Mouse (Mus musculus) intestine, embryonic 15.5 days (tissue): ENCODE data around the gene Gm37240. TPM values are rescaled to one million over a fixed set of nuclear protein-coding genes. Genes with fewer than 3 reads are reported as not detected.

Experiments used
- ATAC-seq: fragments of 200-750 bp; cut with Nextera tagmentation; 2 replicates; pipeline ENCODE4 v1.8.0; 2017; ENCODE audit warnings: moderate TSS enrichment, moderate library complexity
- H3K27ac ChIP-seq: fragments of 300-500 bp; sonication (generic); 2 replicates; pipeline ENCODE4 v1.5.1; 2015; ENCODE audit warnings: mild to moderate bottlenecking, inconsistent platforms
- H3K27me3 ChIP-seq: fragments of 300-500 bp; sonication (generic); replicated peaks from 2 replicates; pipeline ENCODE4 v1.6.1; 2015; ENCODE audit warnings: inconsistent platforms
- H3K36me3 ChIP-seq: fragments of 300-500 bp; sonication (generic); 2 replicates; pipeline ENCODE4 v1.6.1; 2015; ENCODE audit warnings: inconsistent platforms
- H3K4me1 ChIP-seq: fragments of 300-500 bp; sonication (generic); replicated peaks from 2 replicates; pipeline ENCODE4 v1.6.1; 2015; ENCODE audit warnings: inconsistent platforms
- H3K4me2 ChIP-seq: fragments of 300-500 bp; sonication (generic); replicated peaks from 2 replicates; pipeline ENCODE4 v1.6.1; 2015; ENCODE audit warnings: mild to moderate bottlenecking, inconsistent platforms
- H3K4me3 ChIP-seq: fragments of 300-500 bp; sonication (generic); replicated peaks from 2 replicates; pipeline ENCODE4 v1.5.1; 2015; ENCODE audit warnings: inconsistent platforms
- H3K9ac ChIP-seq: fragments of 300-500 bp; sonication (generic); 2 replicates; pipeline ENCODE4 v1.6.1; 2015; ENCODE audit warnings: inconsistent platforms
- H3K9me3 ChIP-seq: fragments of 300-500 bp; sonication (generic); 2 replicates; pipeline ENCODE4 v1.6.1; 2016; ENCODE audit warnings: inconsistent platforms
- WGBS: fragments of 180-500 bp; shearing (Covaris S2); methylation state at CpG from one replicate; pipeline ENCODE4 v1.1.7; 2015; 5-methylcytosine and 5-hydroxymethylcytosine counted together
- polyA plus RNA-seq: library from polyadenylated mRNA; unstranded; fragments of >200 nt; fragmentation: Nextera tagmentation; extraction: Ambion mirVana; gene quantifications from 2 replicates; pipeline ENCODE4 v1.2.1, GENCODE M21; 2015

Gene Gm37240
- polyA plus RNA-seq, 1 experiment from 2014 or later, result 6.5 TPM

GRCm38 (mm10) chr3:85201785-85202184 lies 685.5 kb downstream of the Gm37240 start:
- no peak overlapping the region for H3K9ac ChIP-seq
- no peaks in the 10 kb centered on the region for H3K4me1 ChIP-seq
- H3K27ac ChIP-seq, result no peak overlapping the region
- no peaks in the 10 kb centered on the region for H3K36me3 ChIP-seq
- 79% methylated on average over 4 of the region's 4 CpGs for WGBS
- H3K27me3 ChIP-seq, result no peaks in the 10 kb centered on the region
- no peak overlapping the region for H3K4me3 ChIP-seq
- no peak overlapping the region for H3K4me2 ChIP-seq
- no peaks in the 10 kb centered on the region for H3K9me3 ChIP-seq
- ATAC-seq, result no peak

GRCm38 (mm10) chr3:85198496-85198895 lies 688.8 kb downstream of the Gm37240 start:
- no peaks in the 10 kb centered on the region for H3K9me3 ChIP-seq
- no peaks in the 10 kb centered on the region for H3K36me3 ChIP-seq
- H3K9ac ChIP-seq, result no peak overlapping the region
- no peaks in the 10 kb centered on the region for H3K27me3 ChIP-seq
- ATAC-seq, result no peak
- 85% methylated on average over 3 of the region's 3 CpGs for WGBS
- H3K4me3 ChIP-seq, result no peak overlapping the region
- no peaks in the 10 kb centered on the region for H3K4me1 ChIP-seq
- no peak overlapping the region for H3K27ac ChIP-seq
- no peak overlapping the region for H3K4me2 ChIP-seq

- 71% methylated on average over 6 of the region's 6 CpGs for WGBS
- H3K4me1 ChIP-seq, result no peaks in the 10 kb centered on the region
- H3K4me3 ChIP-seq, result no peak overlapping the region
- H3K4me2 ChIP-seq, result no peak overlapping the region
- peak; percentile 58 for ATAC-seq
- H3K27me3 ChIP-seq, result no peaks in the 10 kb centered on the region
- no peaks in the 10 kb centered on the region for H3K9me3 ChIP-seq
- H3K9ac ChIP-seq, result no peak overlapping the region
- H3K36me3 ChIP-seq, result no peaks in the 10 kb centered on the region
- H3K27ac ChIP-seq, result no peak overlapping the region
These were observed 690.2 kb downstream of the Gm37240 start for GRCm38 (mm10) chr3:85197148-85197547.

DNA sequence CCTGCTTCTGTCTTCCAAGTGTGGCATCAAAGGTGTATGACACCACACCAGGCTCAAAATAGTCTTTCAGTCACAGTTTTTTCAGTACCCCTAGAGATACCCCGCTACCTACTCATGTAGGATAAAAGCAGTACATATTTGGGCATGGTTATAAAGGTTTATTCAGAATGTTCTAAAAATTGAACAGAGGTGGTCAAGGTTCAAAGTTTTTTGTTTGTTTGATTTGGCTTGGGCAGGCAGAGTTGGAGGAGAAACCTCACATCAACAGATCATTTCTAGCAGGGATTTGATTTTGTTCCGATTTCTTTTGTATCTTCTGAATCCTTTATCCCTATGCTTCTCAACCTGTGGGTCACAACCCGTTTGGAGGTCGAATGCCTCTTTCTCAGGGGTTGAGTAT lies 690.7 kb downstream of the Gm37240 start:
- Histone ChIP-seq H3K9ac (no peak overlapping the region), H3K27ac (no peak overlapping the region), H3K36me3 (no peaks in the 10 kb centered on the region), H3K4me3 (no peak overlapping the region), H3K4me2 (no peak overlapping the region), H3K9me3 (no peaks in the 10 kb centered on the region), H3K27me3 (no peaks in the 10 kb centered on the region), H3K4me1 (no peaks in the 10 kb centered on the region)
- ATAC-seq, result no peak
- 85% methylated on average over 4 of the region's 4 CpGs for WGBS

DNA sequence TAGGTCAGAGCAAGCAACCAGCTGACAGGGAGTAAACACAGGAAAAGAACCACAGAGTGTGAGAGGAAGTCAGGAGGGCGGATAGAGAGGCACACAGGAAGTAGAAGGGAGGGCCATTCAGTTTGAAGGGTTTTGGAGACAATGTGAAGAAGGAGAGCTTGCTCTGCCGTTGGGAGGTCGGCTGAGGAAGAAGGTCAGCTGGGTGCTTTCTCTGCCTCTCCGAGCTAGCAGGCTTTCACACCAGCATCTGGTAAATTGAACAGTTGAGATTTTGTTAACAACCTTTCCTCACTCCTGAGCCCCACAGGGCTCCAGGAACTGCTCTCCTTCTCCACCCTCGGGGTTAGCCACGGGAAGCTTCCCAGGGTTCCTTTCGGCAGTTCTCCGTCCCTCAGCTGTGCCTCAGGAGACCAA lies 692.2 kb downstream of the Gm37240 start:
- Histone ChIP-seq H3K4me1 (no peaks in the 10 kb centered on the region), H3K4me3 (0 out of 2 replicates have a peak overlapping the region, but pooled peaks have one; percentile 5)
- WGBS, result 62% methylated on average over 8 of the region's 8 CpGs

GRCm38 (mm10) chr3:85189791-85190190 lies 697.5 kb downstream of the Gm37240 start:
- Histone ChIP-seq H3K9ac (no peak overlapping the region), H3K4me1 (peaks cover 10% of the 10 kb centered on the region), H3K9me3 (no peaks in the 10 kb centered on the region), H3K27me3 (no peaks in the 10 kb centered on the region), H3K4me3 (no peak overlapping the region), H3K27ac (no peak overlapping the region), H3K36me3 (no peaks in the 10 kb centered on the region), H3K4me2 (no peak overlapping the region)
- no peak for ATAC-seq
- 51% methylated on average over 8 of the region's 8 CpGs for WGBS

More for the DNA sequence above, 692.2 kb downstream of the Gm37240 start:
- Histone ChIP-seq H3K9ac (no peak overlapping the region), H3K27me3 (no peaks in the 10 kb centered on the region), H3K27ac (no peak overlapping the region), H3K36me3 (no peaks in the 10 kb centered on the region), H3K4me2 (peak overlapping the region; percentile 20; the same call in 1 of the 2 replicates), H3K9me3 (no peaks in the 10 kb centered on the region)
- ATAC-seq, result no peak

DNA sequence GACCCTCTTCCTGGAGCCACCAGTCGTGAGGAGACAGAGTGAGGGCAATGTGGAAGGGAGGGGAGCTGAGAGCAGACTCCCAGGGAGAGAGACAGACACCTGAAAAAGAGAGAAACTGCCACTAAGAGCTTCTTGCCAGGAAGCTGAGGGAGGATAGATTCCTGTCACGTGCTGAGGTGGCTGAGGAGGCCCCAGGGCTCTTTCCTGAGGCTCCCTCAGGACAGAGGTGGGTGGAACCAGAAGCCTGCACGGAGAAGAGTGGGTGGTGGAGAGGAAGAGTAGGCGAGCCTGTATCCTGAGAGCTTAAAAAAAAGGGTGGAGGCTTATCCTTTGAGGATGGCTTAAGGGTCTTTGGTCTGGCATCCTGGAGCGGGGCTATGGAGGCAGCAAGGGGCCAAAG lies 699.0 kb downstream of the Gm37240 start:
- no peak overlapping the region for H3K9ac ChIP-seq
- no peaks in the 10 kb centered on the region for H3K9me3 ChIP-seq
- peaks cover 10% of the 10 kb centered on the region for H3K4me1 ChIP-seq
- 37% methylated on average over 5 of the region's 5 CpGs for WGBS
- H3K4me2 ChIP-seq, result no peak overlapping the region
- H3K36me3 ChIP-seq, result no peaks in the 10 kb centered on the region
- no peaks in the 10 kb centered on the region for H3K27me3 ChIP-seq
- no peak overlapping the region for H3K27ac ChIP-seq
- ATAC-seq, result peak; percentile 23; the same call in 1 of the 2 replicates
- H3K4me3 ChIP-seq, result no peak overlapping the region

DNA sequence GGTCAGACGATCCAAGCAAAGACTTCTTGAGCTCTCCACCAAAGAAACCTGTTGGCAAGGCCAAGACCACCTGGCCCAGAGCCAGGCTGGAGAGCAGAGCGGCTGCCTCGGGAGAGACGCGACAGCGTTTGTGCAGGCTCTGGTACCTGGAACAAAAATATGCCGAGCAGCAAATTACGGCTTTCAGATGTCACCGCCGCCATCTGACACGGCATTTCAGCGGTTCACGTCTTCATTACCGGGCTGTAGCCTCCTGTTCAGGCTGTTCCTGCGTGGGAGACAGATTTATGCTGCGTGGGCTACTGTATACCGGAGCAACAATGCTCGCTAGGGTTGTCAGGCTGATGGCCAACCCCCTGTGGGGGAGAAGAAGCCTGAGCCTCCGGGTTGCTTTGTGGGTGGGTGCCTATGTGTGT lies 700.6 kb downstream of the Gm37240 start:
- Histone ChIP-seq H3K9me3 (no peaks in the 10 kb centered on the region), H3K27ac (no peak overlapping the region), H3K4me3 (no peak overlapping the region), H3K4me2 (no peak overlapping the region; the same call in 1 of the 2 replicates), H3K36me3 (no peaks in the 10 kb centered on the region), H3K4me1 (peaks cover 10% of the 10 kb centered on the region), H3K27me3 (no peaks in the 10 kb centered on the region), H3K9ac (no peak overlapping the region)
- no peak for ATAC-seq
- WGBS, result 58% methylated on average over 19 of the region's 19 CpGs

- Histone ChIP-seq H3K9me3 (no peaks in the 10 kb centered on the region), H3K27me3 (no peaks in the 10 kb centered on the region), H3K36me3 (no peaks in the 10 kb centered on the region), H3K9ac (no peak overlapping the region), H3K4me3 (no peak overlapping the region), H3K4me1 (peaks cover 10% of the 10 kb centered on the region), H3K4me2 (no peak overlapping the region), H3K27ac (no peak overlapping the region)
- 26% methylated on average over 12 of the region's 12 CpGs for WGBS
- ATAC-seq, result no peak
These were observed 701.5 kb downstream of the Gm37240 start for GRCm38 (mm10) chr3:85185827-85186226.

GRCm38 (mm10) chr3:85184916-85185315 lies 702.4 kb downstream of the Gm37240 start:
- Histone ChIP-seq H3K27me3 (no peaks in the 10 kb centered on the region), H3K36me3 (no peaks in the 10 kb centered on the region), H3K9me3 (no peaks in the 10 kb centered on the region), H3K4me2 (no peak overlapping the region), H3K4me1 (peaks cover 10% of the 10 kb centered on the region), H3K4me3 (no peak overlapping the region), H3K9ac (no peak overlapping the region), H3K27ac (no peak overlapping the region)
- no peak for ATAC-seq
- WGBS, result 44% methylated on average over 11 of the region's 11 CpGs

DNA sequence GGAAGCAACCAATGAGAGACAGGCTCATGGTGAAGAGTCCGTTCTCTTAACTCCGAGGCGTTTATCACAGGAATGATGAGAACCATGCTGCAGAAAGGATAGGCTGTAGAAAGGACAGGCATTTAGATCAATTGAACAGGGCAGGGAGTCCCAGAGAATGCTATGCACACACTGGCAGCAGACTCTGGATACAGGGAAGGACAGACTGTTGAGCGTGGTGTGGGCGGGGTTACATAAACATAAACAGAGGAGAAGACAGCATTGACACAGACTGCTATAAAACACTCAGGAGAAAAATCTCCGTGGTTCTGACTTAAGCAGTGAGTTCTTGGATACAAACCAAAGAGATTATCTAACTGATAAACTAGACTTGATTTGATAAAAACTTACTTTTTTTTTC lies 703.2 kb downstream of the Gm37240 start:
- no peaks in the 10 kb centered on the region for H3K27me3 ChIP-seq
- WGBS, result 14% methylated on average over 6 of the region's 6 CpGs
- H3K4me2 ChIP-seq, result no peak overlapping the region
- H3K4me3 ChIP-seq, result no peak overlapping the region
- H3K4me1 ChIP-seq, result peaks cover 10% of the 10 kb centered on the region
- no peak for ATAC-seq
- no peak overlapping the region for H3K27ac ChIP-seq
- H3K36me3 ChIP-seq, result no peaks in the 10 kb centered on the region
- no peak overlapping the region for H3K9ac ChIP-seq
- no peaks in the 10 kb centered on the region for H3K9me3 ChIP-seq

DNA sequence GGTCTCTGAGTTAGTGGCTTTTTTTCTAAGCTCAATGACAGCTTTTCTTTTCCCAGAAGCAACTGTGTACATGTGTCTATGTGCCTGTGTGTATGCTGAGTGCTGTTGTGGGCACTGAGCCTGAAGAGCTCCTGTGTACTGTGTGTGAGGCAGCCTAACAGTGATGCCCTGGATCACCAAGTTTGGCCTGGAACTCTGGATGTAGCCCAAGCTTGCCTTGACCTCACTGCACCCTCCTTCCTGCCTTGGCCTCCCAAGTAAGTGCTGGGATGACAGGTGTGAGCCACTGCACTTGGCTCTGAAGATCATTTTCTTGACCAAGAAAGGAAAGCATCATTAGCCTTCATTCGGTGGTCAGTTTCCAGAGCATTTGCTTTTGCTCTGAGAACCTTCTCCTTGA lies 710.6 kb downstream of the Gm37240 start:
- WGBS, result 86% methylated on average over 1 of the region's 1 CpGs
- no peak overlapping the region for H3K9ac ChIP-seq
- no peak overlapping the region for H3K27ac ChIP-seq
- 0 out of 2 replicates have a peak, but pooled peaks cover under 1% of the 10 kb centered on the region for H3K4me1 ChIP-seq
- no peak overlapping the region for H3K4me2 ChIP-seq
- H3K27me3 ChIP-seq, result no peaks in the 10 kb centered on the region
- no peaks in the 10 kb centered on the region for H3K9me3 ChIP-seq
- no peak for ATAC-seq
- no peak overlapping the region for H3K4me3 ChIP-seq
- H3K36me3 ChIP-seq, result no peaks in the 10 kb centered on the region

DNA sequence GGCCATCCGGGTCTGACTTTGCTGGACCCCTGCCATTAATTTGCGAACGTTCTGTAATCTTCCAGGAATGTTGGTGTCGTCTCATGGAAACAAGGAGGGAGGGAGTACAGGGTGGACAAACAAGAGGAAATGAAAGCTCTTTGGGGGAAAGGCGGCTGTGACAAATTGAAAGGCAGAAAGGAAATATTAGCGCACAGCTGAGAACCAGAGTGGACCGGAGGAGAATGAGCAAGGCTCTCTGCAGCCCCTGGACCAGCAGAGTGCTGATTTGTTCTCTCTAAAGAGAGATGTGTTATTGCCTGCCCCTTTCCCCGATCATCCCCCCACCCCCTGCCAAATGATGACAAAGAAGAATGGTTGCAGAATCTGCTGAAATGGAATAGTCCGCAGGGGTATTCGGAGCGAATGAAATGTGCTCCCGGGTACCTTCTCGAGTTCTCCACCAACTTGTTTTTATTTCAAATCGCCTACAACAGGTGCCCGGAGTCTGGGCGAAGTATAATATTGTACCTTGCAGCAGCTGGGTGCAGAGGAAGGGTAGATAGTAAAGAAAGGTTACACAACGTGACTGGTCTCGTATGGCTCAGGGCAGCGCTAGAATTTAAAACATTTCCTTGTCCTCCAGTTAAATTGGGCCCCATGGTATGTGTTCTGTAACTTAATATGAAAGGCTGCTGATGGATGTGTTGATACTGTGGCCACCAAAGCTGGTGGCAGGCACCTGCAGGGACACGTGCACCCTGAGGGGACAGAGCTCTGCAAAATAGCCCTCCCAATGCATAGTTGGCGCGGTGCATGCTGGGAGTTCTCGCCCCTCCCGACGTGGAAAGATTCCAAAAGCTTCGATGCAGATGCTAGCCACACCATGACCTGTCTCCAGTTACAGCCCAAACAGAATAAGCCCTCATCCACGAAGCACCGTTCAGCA lies 712.5 kb downstream of the Gm37240 start:
- no peak overlapping the region for H3K4me3 ChIP-seq

More for the DNA sequence above, 712.5 kb downstream of the Gm37240 start:
- Histone ChIP-seq H3K9ac (no peak overlapping the region), H3K4me2 (0 out of 2 replicates have a peak overlapping the region, but pooled peaks have one; percentile 12), H3K4me1 (0 out of 2 replicates have a peak, but pooled peaks cover 2% of the 10 kb centered on the region), H3K9me3 (no peaks in the 10 kb centered on the region), H3K27ac (no peak overlapping the region), H3K36me3 (no peaks in the 10 kb centered on the region), H3K27me3 (no peaks in the 10 kb centered on the region)
- no peak for ATAC-seq
- WGBS, result 62% methylated on average over 28 of the region's 28 CpGs
